Mouse (Mus musculus): ENCODE data around the gene Hey2.

DNA sequence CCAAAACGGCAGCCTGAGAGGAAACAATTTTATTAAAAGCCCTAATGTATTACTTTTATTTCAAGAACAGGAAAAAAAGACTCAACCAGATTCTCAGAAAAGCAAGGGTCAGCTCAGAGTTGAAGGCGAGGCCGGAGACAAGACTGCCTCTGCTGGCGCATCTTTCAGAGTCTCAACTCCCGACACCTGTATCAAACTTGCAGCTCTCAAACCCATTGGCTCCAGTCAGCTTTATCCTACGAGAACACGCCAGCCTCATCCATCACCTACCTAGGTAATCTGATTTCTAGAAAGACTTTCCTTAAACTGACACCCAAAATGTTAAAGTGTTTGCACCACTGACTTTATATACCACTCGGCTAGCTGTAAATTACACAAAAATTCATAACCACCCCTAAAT, 40.6 kb downstream of the Hey2 start:
- TF ChIP-seq CTCF (IDR thresholded peaks at IDR 0.05; ENCODE audit: low read depth, low read length) (no peak), GATA1 (IDR thresholded peaks at IDR 0.05; ENCODE audit: borderline replicate concordance, low read length) (no peak), GATA2 (IDR thresholded peaks at IDR 0.05; ENCODE audit: borderline replicate concordance, low read depth, low read length) (no peak)

All from G1E (cell line).